Mouse (Mus musculus): ENCODE data around the gene Cnfn. TPM values are rescaled to one million over a fixed set of nuclear protein-coding genes. Genes with fewer than 3 reads are reported as not detected.

Cnfn gene
- not detected in 2 replicates for polyA plus RNA-seq (2012; rRNA removed)

GRCm38 (mm10) chr7:25369058-25369749 lies at the start of gene Cnfn:
Cnfn (minus strand) TSS chr7:25369724.

GRCm38 (mm10) chr7:25412833-25413441 lies 43.4 kb upstream of the Cnfn start, which contains the start of gene Cxcl17:
Cxcl17 (minus strand) TSS chr7:25412886.

GRCm38 (mm10) chr7:25398610-25399009 lies 29.1 kb upstream of the Cnfn start, which contains the start of gene Lipe:
Lipe (minus strand) TSS chr7:25398710.

Other genes starting within 250 kb of the Cnfn start
- gene Pou2f2, start 190.0 kb downstream of the Cnfn start, polyA plus RNA-seq (2012; rRNA removed), result 21.3 and 25.0 TPM in 2 replicates
- 11.0 and 15.1 TPM in 2 replicates for gene Dedd2, start 149.1 kb downstream of the Cnfn start, polyA plus RNA-seq (2012; rRNA removed)
- 9.4 and 9.7 TPM in 2 replicates for gene Zfp526, start 148.3 kb downstream of the Cnfn start, polyA plus RNA-seq (2012; rRNA removed)
- gene Gsk3a, start 131.9 kb downstream of the Cnfn start, polyA plus RNA-seq (2012; rRNA removed), result 105 and 132 TPM in 2 replicates
- 39.9 and 44.0 TPM in 2 replicates for gene Erf, start 119.0 kb downstream of the Cnfn start, polyA plus RNA-seq (2012; rRNA removed)
- 107 and 115 TPM in 2 replicates for gene Cic, start 102.0 kb downstream of the Cnfn start, polyA plus RNA-seq (2012; rRNA removed)
- 263 and 326 TPM in 2 replicates for gene Pafah1b3, start 71.7 kb downstream of the Cnfn start, polyA plus RNA-seq (2012; rRNA removed)
- 0.59 and 1.0 TPM in 2 replicates for gene Prr19, start 68.3 kb downstream of the Cnfn start, polyA plus RNA-seq (2012; rRNA removed)
- gene Tmem145, start 63.6 kb downstream of the Cnfn start, polyA plus RNA-seq (2012; rRNA removed), result 21.0 and 33.4 TPM in 2 replicates
- 36.0 and 37.9 TPM in 2 replicates for gene Megf8, start 52.6 kb downstream of the Cnfn start, polyA plus RNA-seq (2012; rRNA removed)
- gene Lipe, start 29.0 kb upstream of the Cnfn start, polyA plus RNA-seq (2012; rRNA removed), result 4.6 and 7.7 TPM in 2 replicates
- not detected in 2 replicates for gene Cxcl17, start 43.2 kb upstream of the Cnfn start, polyA plus RNA-seq (2012; rRNA removed)
- 0.61 and 1.2 TPM in 2 replicates for gene Ceacam1, start 107.9 kb upstream of the Cnfn start, polyA plus RNA-seq (2012; rRNA removed)
- gene Ceacam2, start 170.1 kb upstream of the Cnfn start, polyA plus RNA-seq (2012; rRNA removed), result not detected in 2 replicates
- gene Erich4, start 246.2 kb upstream of the Cnfn start, polyA plus RNA-seq (2012; rRNA removed), result not detected in 2 replicates
- 22.3 and 31.2 TPM in 2 replicates for gene Dmac2, start 249.7 kb upstream of the Cnfn start, polyA plus RNA-seq (2012; rRNA removed)

Data from central nervous system, embryonic 11.5 days (tissue).